Mouse (Mus musculus) CH12F3 (cell line): ENCODE results near the gene Hdgfl1.

Experiments used
- in situ Hi-C: fragments of 300-500 bp; cut with MboI; formaldehyde crosslinking; loops from 2 replicates; pipeline ENCODE4 v1.14.3; 2020; ENCODE audit warnings: low sequenced_read_pairs

The Hdgfl1 gene

DNA sequence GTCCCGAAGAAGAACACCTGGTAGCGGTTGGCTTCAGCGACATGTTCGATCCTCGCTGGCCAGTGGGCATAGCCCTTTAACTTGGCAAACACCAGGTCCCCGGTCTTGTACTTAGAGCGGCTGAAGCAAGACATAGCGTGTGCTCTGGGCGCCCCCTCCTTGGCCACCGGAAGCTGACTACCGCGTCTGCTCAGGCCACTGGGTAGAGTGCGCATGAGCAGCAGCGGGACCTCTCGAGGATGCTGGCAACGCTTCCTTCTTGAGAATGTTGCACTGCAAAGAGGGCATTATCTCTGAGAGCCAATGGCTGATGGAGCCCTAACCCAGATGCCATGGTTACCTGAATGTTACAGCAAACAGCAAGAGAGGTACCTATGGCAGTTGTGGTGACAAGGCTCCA, at the start of gene Hdgfl1:
Gene Hdgfl1, minus strand, starts transcription at position 211 of the 400 bp plus-strand sequence.
- in situ Hi-C loops: no loop called here

DNA sequence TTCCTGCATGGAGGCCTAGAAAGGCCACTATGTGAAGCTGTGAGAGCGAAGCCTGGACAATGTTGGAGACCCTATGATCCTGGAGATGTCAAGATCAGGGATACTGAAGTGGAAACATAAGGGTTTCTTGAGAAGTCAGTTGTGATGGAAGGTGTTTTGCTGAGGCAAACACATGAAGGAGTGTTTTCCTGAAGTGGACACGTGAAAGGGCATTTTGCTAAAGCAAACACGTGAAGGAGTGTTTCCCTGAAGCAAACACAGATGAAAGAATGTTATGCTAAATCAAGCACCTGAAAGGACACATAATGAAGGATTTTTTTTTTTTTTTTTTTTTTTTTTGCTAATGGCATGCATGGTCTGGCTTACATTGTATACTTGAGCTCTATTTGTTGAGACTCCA, 25.5 kb upstream of the Hdgfl1 start:
- in situ Hi-C loops: no loop called here

DNA sequence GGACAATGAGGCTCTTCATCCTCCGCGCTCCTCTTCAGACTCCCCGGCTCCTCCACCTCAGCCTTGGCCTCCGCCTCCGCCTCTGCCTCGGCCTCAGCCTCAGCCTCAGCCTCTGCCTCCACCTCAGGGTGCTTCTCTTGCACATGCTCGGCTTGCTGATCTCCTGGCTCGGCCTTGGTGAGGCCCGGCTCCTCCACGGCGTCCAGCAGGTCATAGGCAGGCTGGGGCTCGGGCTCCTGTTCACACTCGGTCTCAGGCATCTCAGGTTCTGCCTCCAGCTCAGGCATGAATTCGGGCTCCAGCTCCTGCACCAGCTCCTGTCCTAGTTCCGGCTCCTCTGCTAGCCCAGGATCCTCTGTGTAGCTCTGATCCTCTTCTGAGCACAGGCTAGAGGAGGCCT, 541 bp downstream of the Hdgfl1 start:
- in situ Hi-C loops: no loop called here

DNA sequence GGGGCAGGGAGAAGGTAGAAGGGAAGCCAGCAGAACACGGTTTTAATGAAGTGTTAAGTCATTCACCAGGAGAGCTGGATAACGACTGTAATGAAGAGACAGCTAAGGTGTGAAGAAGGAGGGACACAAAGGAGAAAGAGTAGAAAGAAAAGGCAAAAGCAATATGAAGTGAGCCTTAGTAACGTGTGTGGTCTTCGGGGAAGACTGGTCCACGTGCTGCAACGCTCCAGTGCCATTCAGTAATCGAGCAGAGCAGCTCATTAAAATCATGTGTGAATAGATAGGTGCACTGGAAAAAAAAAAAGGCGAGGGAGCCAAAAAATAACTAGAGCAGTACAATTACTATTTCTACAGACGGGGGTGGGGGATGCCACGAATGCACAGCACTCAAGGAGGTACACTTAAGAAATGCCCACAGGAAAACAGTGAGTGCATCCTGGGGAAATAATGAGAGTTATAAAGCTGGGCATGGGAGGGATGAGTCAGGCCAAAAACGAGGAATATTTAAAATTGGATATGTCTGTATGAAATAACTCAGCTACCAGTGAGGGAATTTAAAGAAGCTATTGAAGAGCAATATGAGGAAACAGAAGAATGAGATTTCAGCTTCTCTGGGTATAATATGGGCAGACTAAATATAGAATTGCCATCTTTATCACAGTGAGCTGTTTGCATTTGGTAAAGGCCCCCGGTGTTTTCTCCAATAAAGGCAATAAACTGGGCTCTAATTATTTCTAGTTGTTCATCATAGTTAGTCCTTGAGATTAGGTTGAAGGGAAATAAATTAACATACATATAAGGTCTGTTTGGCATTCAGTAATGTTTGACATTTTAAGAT, 7.8 kb downstream of the Hdgfl1 start:
- in situ Hi-C loops: no loop called here

DNA sequence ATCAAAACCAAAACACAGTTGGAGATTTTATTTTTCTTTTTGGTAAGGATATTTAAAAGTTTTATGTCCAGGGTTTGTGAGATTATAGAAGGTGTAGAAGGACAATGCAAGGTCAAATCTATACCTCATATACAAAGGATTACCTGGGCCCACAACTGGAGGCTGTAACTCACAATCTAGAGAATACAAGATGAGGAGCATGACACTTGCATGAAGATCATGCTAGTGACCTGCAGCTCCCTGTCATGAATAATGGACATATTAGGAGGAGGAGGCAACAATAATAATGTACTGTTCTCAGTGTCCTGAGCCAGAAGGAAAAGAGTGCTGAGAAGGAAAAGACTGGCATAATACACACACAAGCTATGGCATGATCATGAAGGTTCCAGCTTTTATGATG, 17.1 kb downstream of the Hdgfl1 start:
- in situ Hi-C loops: no loop called here

DNA sequence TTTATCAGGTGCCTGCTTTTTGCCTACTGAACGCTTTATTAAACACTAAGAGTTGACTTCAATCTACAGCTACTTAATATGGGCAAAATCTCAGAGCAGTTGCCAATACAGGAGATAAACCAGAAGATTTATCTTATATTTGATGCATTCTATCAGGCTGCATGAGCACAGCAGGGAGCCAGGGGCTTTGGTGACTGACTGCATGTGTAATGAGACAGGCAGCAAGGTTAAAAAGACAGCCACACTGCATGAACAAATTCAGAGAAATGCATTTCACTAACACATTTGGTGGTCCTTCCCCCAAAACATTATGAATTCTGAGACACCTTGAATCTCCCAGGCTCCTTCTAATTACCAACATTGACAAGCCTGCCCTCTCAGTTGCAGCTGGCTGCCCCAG, 17.6 kb downstream of the Hdgfl1 start:
- in situ Hi-C loops: no loop called here

DNA sequence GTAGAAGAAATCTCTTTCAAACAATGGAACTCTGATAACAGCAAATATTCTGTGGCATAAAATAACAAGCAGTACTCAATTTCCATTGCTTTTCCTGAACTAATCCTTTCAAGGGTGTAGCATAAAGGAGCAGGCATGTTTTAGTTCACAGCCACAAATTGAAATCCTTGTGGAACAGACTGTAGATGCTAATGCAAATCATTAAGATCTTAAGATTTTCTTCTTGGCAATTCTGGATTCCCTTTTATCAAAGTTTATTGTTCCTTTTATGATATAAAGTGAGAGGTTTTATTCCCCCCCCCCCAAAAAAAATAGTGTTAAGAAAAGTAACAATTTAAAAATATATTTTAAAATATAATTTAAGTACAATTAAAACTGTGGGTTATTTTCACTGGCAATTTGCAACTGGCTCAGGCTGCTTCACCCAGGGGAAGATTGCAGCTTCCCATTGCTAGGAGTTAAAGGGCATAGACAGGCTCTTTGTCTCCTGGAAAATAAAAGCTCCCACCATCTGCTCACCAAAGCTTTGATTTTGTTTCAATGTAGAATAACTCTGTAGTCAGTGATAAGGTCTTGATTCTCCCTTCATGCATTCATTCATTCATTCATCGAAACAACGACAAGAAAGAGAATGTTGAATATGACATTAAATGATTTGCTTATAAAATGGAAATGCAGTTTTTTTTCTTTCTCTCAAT, 24.1 kb downstream of the Hdgfl1 start:
- in situ Hi-C loops: no loop called here

DNA sequence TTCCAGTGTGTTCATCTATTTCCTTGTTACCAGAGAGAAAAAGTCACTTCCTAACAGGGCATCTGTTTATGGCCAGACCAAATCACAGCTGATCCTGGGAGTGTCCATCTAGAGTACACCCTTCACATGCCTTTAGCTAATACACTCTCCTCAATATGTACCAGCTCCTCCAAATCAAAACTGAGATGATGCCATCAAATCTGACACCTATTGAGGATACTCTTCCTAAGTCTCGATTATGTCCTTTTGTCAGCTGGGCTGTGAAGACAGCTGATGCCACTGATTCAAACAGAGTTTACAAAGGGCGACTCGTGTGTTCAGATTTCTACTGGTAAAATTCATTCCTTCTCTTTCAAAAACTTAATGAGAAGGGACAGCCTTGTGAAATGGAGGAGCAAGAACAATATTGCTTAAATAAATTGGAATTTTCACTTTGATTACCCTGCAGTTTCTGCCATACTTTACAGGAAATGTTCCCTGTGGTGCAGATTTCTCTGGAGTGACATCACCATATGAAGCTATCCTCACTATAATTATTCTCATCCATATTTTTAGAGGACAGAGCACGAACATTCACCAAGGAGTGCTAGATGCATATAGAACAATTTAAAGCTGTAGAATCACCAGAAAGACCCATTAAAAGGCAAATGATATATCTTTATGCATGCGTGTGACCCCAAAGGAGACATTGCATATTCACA, 24.8 kb downstream of the Hdgfl1 start:
- in situ Hi-C loops: no loop called here

DNA sequence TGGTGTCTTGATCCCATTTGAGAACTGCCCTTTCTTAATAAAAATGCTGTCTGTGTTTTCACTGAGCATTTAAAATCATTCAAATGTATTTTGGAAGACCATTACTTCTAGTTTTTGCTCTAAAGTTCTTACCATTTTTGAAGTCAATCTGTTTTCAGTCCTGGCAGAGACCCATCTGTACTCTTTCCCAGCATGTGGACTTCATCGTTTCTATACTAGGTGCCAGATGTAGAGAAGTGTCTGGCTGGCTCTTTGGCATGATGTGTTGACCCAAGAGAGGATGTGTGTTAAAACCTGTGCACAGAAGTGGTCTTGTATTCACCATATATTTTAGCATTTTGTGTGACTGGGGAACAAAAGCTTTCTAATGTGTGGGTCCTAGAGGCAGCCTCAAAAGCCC, 25.9 kb downstream of the Hdgfl1 start:
- in situ Hi-C loops: no loop called here

DNA sequence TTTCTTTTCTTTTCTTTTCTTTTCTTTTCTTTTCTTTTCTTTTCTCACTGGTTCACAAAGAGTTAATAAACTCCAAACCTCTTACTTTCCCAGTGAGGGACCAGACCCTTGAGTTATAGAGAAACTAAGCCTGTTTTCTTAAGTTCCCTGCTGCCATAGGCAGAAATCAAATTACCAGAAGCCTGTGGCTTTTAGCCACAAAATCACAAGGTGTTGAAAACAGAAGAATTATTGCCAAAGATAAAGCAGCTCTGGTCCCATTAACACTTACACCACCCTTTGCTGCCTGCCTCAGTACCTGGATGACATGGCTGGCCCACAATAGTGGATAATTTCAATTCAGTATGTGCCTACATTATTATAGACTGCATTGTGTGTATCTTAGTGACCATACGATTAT, 35.0 kb downstream of the Hdgfl1 start:
- in situ Hi-C loops: no loop called here

DNA sequence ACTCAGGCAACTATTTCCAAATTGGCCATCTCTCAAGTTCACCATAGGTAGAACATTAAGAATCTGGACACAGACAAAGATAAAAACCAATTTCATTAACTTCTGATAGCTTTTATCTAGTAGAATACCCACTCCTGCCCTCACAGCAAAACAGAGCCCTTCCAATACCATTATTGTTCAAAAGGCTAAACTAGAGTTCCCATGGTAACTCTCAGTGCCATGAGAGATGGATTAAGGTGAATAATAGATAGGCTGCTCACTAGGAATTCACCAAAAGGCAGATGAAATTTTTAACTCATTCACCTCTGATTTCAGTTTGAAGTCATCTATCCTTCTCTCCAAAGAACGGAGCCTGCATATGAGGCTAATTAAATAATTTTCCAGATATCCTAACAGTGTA, 45.7 kb downstream of the Hdgfl1 start:
- in situ Hi-C loops: no loop called here

DNA sequence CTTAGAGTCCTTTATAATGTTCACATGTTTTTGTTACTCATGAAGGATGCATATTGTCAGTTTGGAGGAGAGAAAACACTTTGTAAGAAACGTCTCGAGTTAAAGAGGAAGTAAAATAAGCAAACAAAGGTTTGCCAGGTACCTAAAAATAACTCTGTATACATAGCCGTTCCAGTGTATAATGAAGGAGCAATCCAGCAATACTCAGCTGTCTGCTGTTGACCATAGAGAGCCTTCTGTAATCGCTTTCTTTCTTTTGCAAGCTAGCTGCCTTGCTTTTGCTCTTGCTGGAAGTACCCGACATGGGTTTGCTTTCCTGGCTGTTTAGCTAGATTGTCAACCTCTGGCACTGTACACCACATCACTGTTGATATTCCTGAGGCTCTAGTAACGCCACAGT, 48.6 kb downstream of the Hdgfl1 start:
- in situ Hi-C loops: no loop called here

DNA sequence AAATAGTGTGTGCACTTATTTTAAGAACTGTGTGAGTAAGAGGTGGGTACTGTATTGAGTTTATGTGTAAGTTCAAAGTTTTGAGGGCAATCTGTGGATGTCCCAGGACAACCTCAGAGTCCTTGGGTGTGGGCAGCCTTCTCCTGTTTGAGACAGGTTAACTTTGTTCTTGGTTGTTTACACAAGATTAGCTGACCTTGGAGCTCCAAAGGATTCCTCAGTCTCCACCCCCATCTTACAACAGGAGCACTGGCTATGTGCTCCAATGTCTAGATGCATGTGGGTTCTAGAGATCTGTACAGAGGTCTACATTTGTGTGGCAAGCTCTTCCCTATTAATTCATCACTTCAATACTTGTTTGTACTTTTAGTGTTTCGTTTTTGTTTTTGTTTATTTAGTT, 49.0 kb downstream of the Hdgfl1 start:
- in situ Hi-C loops: no loop called here

DNA sequence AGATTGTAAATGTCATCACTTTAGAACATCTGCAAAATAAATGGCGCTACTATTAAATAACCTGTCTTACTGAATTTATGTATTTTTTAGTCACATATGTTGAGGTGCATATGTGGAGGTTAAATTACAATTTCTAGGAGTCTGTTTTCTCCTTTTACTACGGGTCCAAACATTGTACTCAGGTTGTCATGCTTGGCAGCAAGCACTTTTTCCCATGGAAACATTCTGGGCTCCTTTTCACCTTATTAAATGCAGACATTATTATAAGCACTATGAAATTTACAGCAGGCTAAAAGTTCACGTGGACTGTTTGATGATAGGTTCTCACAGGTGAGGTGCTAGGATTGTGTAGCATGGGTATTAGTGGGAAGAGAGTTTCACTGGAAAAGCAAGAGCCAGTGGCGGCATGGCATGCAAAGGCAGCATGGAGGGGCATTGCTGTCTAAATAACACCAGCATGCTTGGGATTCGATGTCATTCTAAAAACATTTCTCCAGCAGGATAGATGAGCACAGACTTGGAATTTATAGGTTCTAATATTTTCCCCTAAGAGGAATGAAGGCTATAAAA, 50.7 kb downstream of the Hdgfl1 start:
- in situ Hi-C loops: no loop called here
